Mouse (Mus musculus) CH12.LX (cell line): Measurements from ENCODE around the gene Myom1. TPM values are rescaled to one million over a fixed set of nuclear protein-coding genes. Genes with fewer than 3 reads are reported as not detected.

Experiments
- DNase-seq: peaks from one replicate; pipeline ENCODE4 v3.0.0-alpha.2; 2013; ENCODE audit errors: extremely low read depth
- H3K27ac ChIP-seq: 2 replicates; pipeline ENCODE4 v1.5.1; 2012; ENCODE audit warnings: low read depth, mild to moderate bottlenecking, control low read depth, moderate library complexity; ENCODE audit not compliant: insufficient read depth
- H3K27me3 ChIP-seq: replicated peaks from 2 replicates; pipeline ENCODE3; 2012; ENCODE audit warnings: inconsistent platforms
- H3K36me3 ChIP-seq, 2 experiments: replicated peaks in 1 of 2; 2 replicates each; pipeline versions ENCODE3 to v1.6.1; 2012; ENCODE audit warnings: inconsistent platforms in 1 of 2, low read length in 1 of 2, mild to moderate bottlenecking in 1 of 2, mixed read lengths in 1 of 2, moderate library complexity in 1 of 2; ENCODE audit not compliant: control insufficient read depth in 1 of 2, insufficient read depth in 1 of 2
- H3K4me1 ChIP-seq, 2 experiments: 2 replicates each; pipeline ENCODE4 v1.6.1; 2012; ENCODE audit warnings: inconsistent platforms in 1 of 2, moderate library complexity in 1 of 2; ENCODE audit not compliant: insufficient read depth in 2 of 2, control insufficient read depth in 1 of 2
- H3K4me2 ChIP-seq: 2 replicates; pipeline ENCODE4 v1.6.1; 2012; ENCODE audit warnings: low read depth, mild to moderate bottlenecking, control low read depth; ENCODE audit not compliant: poor library complexity, insufficient read depth, severe bottlenecking
- H3K4me3 ChIP-seq, 3 experiments: fragments of 150-350 bp in 1 of 3; sonication (generic) in 1 of 3; replicated peaks in 1 of 3; 2 replicates each; pipeline versions ENCODE3 to v1.5.1; 2011 to 2012; ENCODE audit warnings: low read depth in 2 of 3, low read length in 2 of 3, mild to moderate bottlenecking in 2 of 3, moderate library complexity in 2 of 3, control low read depth in 1 of 3, improper control_type of control experiment in 1 of 3, inconsistent platforms in 1 of 3, mixed read lengths in 1 of 3; ENCODE audit not compliant: poor library complexity in 1 of 3
- H3K79me2 ChIP-seq: replicated peaks from 2 replicates; pipeline ENCODE4 v1.6.1; 2012; ENCODE audit warnings: mild to moderate bottlenecking, moderate library complexity; ENCODE audit not compliant: control insufficient read depth, poor library complexity, insufficient read depth, severe bottlenecking; ENCODE audit errors: extremely low read depth
- H3K9ac ChIP-seq: 2 replicates; pipeline ENCODE4 v1.6.1; 2012; ENCODE audit warnings: low read depth, mild to moderate bottlenecking, control low read depth, moderate library complexity; ENCODE audit not compliant: insufficient read depth
- H3K9me3 ChIP-seq: replicated peaks from 2 replicates; pipeline ENCODE3; 2012; ENCODE audit warnings: low read length, inconsistent platforms, mixed read lengths
- CHD1 ChIP-seq: IDR thresholded peaks from 2 replicates; pipeline ENCODE4 v1.6.1; 2012; ENCODE audit warnings: low read depth, low read length, improper control_type of control experiment, inconsistent platforms
- CHD2 ChIP-seq: IDR thresholded peaks from 2 replicates; pipeline ENCODE4 v1.6.1; 2011; ENCODE audit warnings: low read length, improper control_type of control experiment
- E2F4 ChIP-seq: IDR thresholded peaks from 2 replicates; pipeline ENCODE4 v1.6.1; 2011; ENCODE audit warnings: low read depth, low read length, improper control_type of control experiment; ENCODE audit not compliant: insufficient replicate concordance
- ELF1 ChIP-seq: IDR thresholded peaks from 2 replicates; pipeline ENCODE4 v1.6.1; 2014; ENCODE audit warnings: low read depth, mild to moderate bottlenecking, inconsistent platforms, low read length, improper control_type of control experiment
- EP300 ChIP-seq: IDR thresholded peaks from 2 replicates; pipeline ENCODE4 v1.6.1; 2011; ENCODE audit warnings: low read length, improper control_type of control experiment
- GABPA ChIP-seq: IDR thresholded peaks from 2 replicates; pipeline ENCODE4 v1.6.1; 2012; ENCODE audit warnings: low read depth, low read length, improper control_type of control experiment, inconsistent platforms; ENCODE audit not compliant: insufficient replicate concordance
- HCFC1 ChIP-seq: IDR thresholded peaks from 2 replicates; pipeline ENCODE4 v1.6.1; 2012; ENCODE audit warnings: low read depth, mild to moderate bottlenecking, inconsistent platforms, low read length, improper control_type of control experiment
- JUN ChIP-seq: IDR thresholded peaks from 2 replicates; pipeline ENCODE4 v1.6.1; 2011; ENCODE audit warnings: low read depth, mild to moderate bottlenecking, low read length, improper control_type of control experiment, moderate library complexity; ENCODE audit not compliant: insufficient read depth
- JUND ChIP-seq: conservative IDR thresholded peaks from 2 replicates; pipeline ENCODE4 v1.6.1; 2011; ENCODE audit warnings: low read depth, low read length, improper control_type of control experiment
- KAT2A ChIP-seq: IDR thresholded peaks from 2 replicates; pipeline ENCODE4 v1.6.1; 2012; ENCODE audit warnings: low read length, improper control_type of control experiment, inconsistent platforms; ENCODE audit not compliant: insufficient replicate concordance
- MEF2A ChIP-seq: IDR thresholded peaks from 2 replicates; pipeline ENCODE4 v1.6.1; 2014; ENCODE audit warnings: low read depth, mild to moderate bottlenecking, inconsistent platforms, low read length, improper control_type of control experiment, borderline replicate concordance
- MXI1 ChIP-seq: IDR thresholded peaks from 2 replicates; pipeline ENCODE4 v1.6.1; 2011; ENCODE audit warnings: mild to moderate bottlenecking, low read depth, low read length, improper control_type of control experiment
- MYC ChIP-seq: IDR thresholded peaks from 2 replicates; pipeline ENCODE4 v1.6.1; 2011; ENCODE audit warnings: low read depth, mild to moderate bottlenecking, improper control_type of control experiment, low read length
- NELFE ChIP-seq: IDR thresholded peaks from 2 replicates; pipeline ENCODE4 v1.6.1; 2011; ENCODE audit warnings: low read depth, low read length, improper control_type of control experiment
- NRF1 ChIP-seq: IDR thresholded peaks from 2 replicates; pipeline ENCODE4 v1.6.1; 2014; ENCODE audit warnings: low read depth, mild to moderate bottlenecking, inconsistent platforms, low read length, improper control_type of control experiment, moderate library complexity
- POLR2AphosphoS2 ChIP-seq: IDR thresholded peaks from 2 replicates; pipeline ENCODE4 v1.6.1; 2011; ENCODE audit warnings: low read depth, low read length, improper control_type of control experiment
- SIN3A ChIP-seq: IDR thresholded peaks from 2 replicates; pipeline ENCODE4 v1.6.1; 2012; ENCODE audit warnings: low read length, improper control_type of control experiment, inconsistent platforms
- SMC3 ChIP-seq: IDR thresholded peaks from 2 replicates; pipeline ENCODE4 v1.6.1; 2011; ENCODE audit warnings: low read depth, low read length, improper control_type of control experiment
- UBTF ChIP-seq: IDR thresholded peaks from 2 replicates; pipeline ENCODE4 v1.6.1; 2012; ENCODE audit warnings: low read depth, mild to moderate bottlenecking, inconsistent platforms, low read length, improper control_type of control experiment, moderate library complexity
- USF1 ChIP-seq: IDR thresholded peaks from 2 replicates; pipeline ENCODE4 v1.6.1; 2014; ENCODE audit warnings: low read depth, mild to moderate bottlenecking, inconsistent platforms, low read length, improper control_type of control experiment
- ZNF384 ChIP-seq: IDR thresholded peaks from 2 replicates; pipeline ENCODE4 v1.6.1; 2012; ENCODE audit warnings: low read depth, low read length, improper control_type of control experiment, inconsistent platforms
- dilution Hi-C: fragments of 300-500 bp; cut with MboI; formaldehyde crosslinking; loops from 2 replicates; pipeline ENCODE4 v1.14.3; 2020; ENCODE audit warnings: low sequenced_read_pairs; ENCODE audit not compliant: extremely low pct_unique_long_range_greater_than_20kb, extremely low pct_ligation_motif_present
- in situ Hi-C: fragments of 300-500 bp; cut with MboI; formaldehyde crosslinking; loops from 3 replicates; pipeline ENCODE4 v1.14.3; 2019; ENCODE audit warnings: low sequenced_read_pairs, low pct_ligation_motif_present, low pct_unique_long_range_greater_than_20kb, mixed read lengths
- polyA plus RNA-seq: library from polyadenylated mRNA; unstranded; fragments of >175 nt; gene quantifications from 2 replicates; pipeline ENCODE4 v1.2.1, GENCODE M21; 2012; ENCODE audit warnings: low read depth; ENCODE audit not compliant: insufficient read length
- total RNA-seq, 2 experiments: library from RNA; depleted of rRNA; stranded (reverse); fragments of 300-350 nt in 1 of 2; fragments of >200 nt in 1 of 2; gene quantifications; 2 replicates each; pipeline ENCODE4 v1.2.3; 2012 to 2014

Gene Myom1
- total and polyA plus RNA-seq, 3 experiments, result 0.26 to 0.93 (median 0.55) TPM

GRCm38 (mm10) chr17:71120626-71121025 lies 118.2 kb downstream of the Myom1 start:
- dilution Hi-C loops, result no loop called here
- TF ChIP-seq JUND (no peak), EP300 (no peak), KAT2A (no peak), CHD2 (no peak)
- TF ChIP-seq, all 38 proteins: peak for 0
- in situ Hi-C loops, result no loop called here

GRCm38 (mm10) chr17:71124061-71124670 lies 121.7 kb downstream of the Myom1 start:
- dilution Hi-C loops, result no loop called here
- Histone ChIP-seq H3K36me3 (no peaks in the 10 kb centered on the region), H3K4me3 (no peak overlapping the region)

More at GRCm38 (mm10) chr17:71120626-71121025, 118.2 kb downstream of the Myom1 start:
- H3K36me3 ChIP-seq, result no peaks in the 10 kb centered on the region
- H3K4me3 ChIP-seq, result no peak overlapping the region
- no peak for DNase-seq
- H3K4me2 ChIP-seq, result no peak overlapping the region
- no peak overlapping the region for H3K27ac ChIP-seq
- peaks cover 0 to 20% of the 10 kb centered on the region in 2 experiments; a peak in 2 of 4 replicates for H3K4me1 ChIP-seq
- H3K9me3 ChIP-seq, result no peaks in the 10 kb centered on the region
- no peaks in the 10 kb centered on the region for H3K79me2 ChIP-seq
- no peaks in the 10 kb centered on the region for H3K27me3 ChIP-seq
- H3K9ac ChIP-seq, result no peak overlapping the region

GRCm38 (mm10) chr17:71124674-71125073 lies 122.2 kb downstream of the Myom1 start:
- in situ Hi-C loops, result no loop called here
- H3K79me2 ChIP-seq, result no peaks in the 10 kb centered on the region
- dilution Hi-C loops, result no loop called here
- H3K27ac ChIP-seq, result no peak overlapping the region
- H3K27me3 ChIP-seq, result no peaks in the 10 kb centered on the region
- H3K4me3 ChIP-seq, result no peak overlapping the region
- no peak overlapping the region for H3K9ac ChIP-seq
- peaks cover 0 to 27% of the 10 kb centered on the region in 2 experiments; a peak in 2 of 4 replicates for H3K4me1 ChIP-seq
- no peaks in the 10 kb centered on the region for H3K36me3 ChIP-seq
- H3K4me2 ChIP-seq, result no peak overlapping the region
- no peak for DNase-seq
- TF ChIP-seq NELFE, result no peak
- no peak for TF ChIP-seq POLR2AphosphoS2
- no peak for TF ChIP-seq ZNF384
- no peak for TF ChIP-seq SIN3A
- TF ChIP-seq GABPA, result no peak
- TF ChIP-seq KAT2A, result no peak
- H3K9me3 ChIP-seq, result no peaks in the 10 kb centered on the region

More at GRCm38 (mm10) chr17:71124061-71124670, 121.7 kb downstream of the Myom1 start:
- no peak overlapping the region for H3K4me2 ChIP-seq
- TF ChIP-seq NELFE (no peak), UBTF (no peak), MXI1 (no peak), NRF1 (no peak), POLR2AphosphoS2 (no peak), SMC3 (no peak), MEF2A (no peak), MYC (no peak), SIN3A (no peak), CHD1 (no peak), USF1 (no peak), JUN (no peak), HCFC1 (no peak), E2F4 (no peak), ELF1 (no peak)
- TF ChIP-seq, all 38 proteins: peak for 0
- Histone ChIP-seq H3K27ac (no peak overlapping the region), H3K27me3 (no peaks in the 10 kb centered on the region), H3K9ac (no peak overlapping the region), H3K79me2 (no peaks in the 10 kb centered on the region), H3K4me1 (peaks cover 0 to 26% of the 10 kb centered on the region in 2 experiments; a peak in 2 of 4 replicates), H3K9me3 (no peaks in the 10 kb centered on the region)
- no peak for DNase-seq
- in situ Hi-C loops, result no loop called here
